Mouse (Mus musculus): ENCODE measurements around the gene Tmem88b. TPM values are rescaled to one million over a fixed set of nuclear protein-coding genes. Genes with fewer than 3 reads are reported as not detected.

The Tmem88b gene
- total and polyA plus RNA-seq, 3 experiments = 0.19 to 0.32 TPM; not detected in 1

- DNase-seq (ENCODE audit: low read depth, low spot score) = peak; percentile 79
- Histone ChIP-seq H3K27ac (ENCODE audit: control insufficient read depth, low read depth, low read length) (peak overlapping the region; percentile 63), H3K9me3 (replicated peaks; ENCODE audit: insufficient read depth, low read length) (no peaks in the 10 kb centered on the region), H3K36me3 (ENCODE audit: control insufficient read depth in 1 of 2, insufficient read depth in 2 of 2, low read length in 2 of 2) (peaks cover 0 to 18% of the 10 kb centered on the region in 2 experiments; a peak in 3 of 4 replicates), H3K79me2 (ENCODE audit: control insufficient read depth, insufficient read depth, low read length, poor library complexity) (peaks cover 44% of the 10 kb centered on the region), H3K27me3 (ENCODE audit: control insufficient read depth in 1 of 2, insufficient read depth in 2 of 2, low read length in 2 of 2) (no peaks in the 10 kb centered on the region), H3K4me1 (ENCODE audit: control insufficient read depth in 1 of 2, insufficient read depth in 2 of 2, low read length in 2 of 2) (peaks cover 4 to 16% of the 10 kb centered on the region in 2 experiments), H3K9ac (ENCODE audit: control insufficient read depth, low read depth, low read length, poor library complexity, severe bottlenecking) (peak overlapping the region; percentile 86), H3K4me3 (ENCODE audit: control insufficient read depth in 1 of 2, insufficient read depth in 1 of 2, low read depth in 2 of 2, low read length in 2 of 2) (peak overlapping the region; percentile 72 to 81)
- peak; percentile 18; the same call in 1 of the 2 replicates for TF ChIP-seq MXI1 (IDR thresholded peaks at IDR 0.05; ENCODE audit: low read depth, low read length)
- no peak for TF ChIP-seq ETS1 (IDR thresholded peaks at IDR 0.05; ENCODE audit: low read depth, low read length)
- TF ChIP-seq MAZ (IDR thresholded peaks at IDR 0.05; ENCODE audit: low read depth, low read length) = no peak
- TF ChIP-seq RAD21 (IDR thresholded peaks at IDR 0.05; ENCODE audit: low read depth, low read length) = no peak
- no peak for TF ChIP-seq USF2 (IDR thresholded peaks at IDR 0.05; ENCODE audit: borderline replicate concordance in 1 of 2, insufficient read depth in 1 of 2, low read depth in 1 of 2, low read length in 2 of 2)
- no peak for TF ChIP-seq RCOR1 (IDR thresholded peaks at IDR 0.05; ENCODE audit: low read depth, low read length)
- no peak for TF ChIP-seq JUND (IDR thresholded peaks at IDR 0.05; ENCODE audit: low read depth, low read length)
- TF ChIP-seq MYC (IDR thresholded peaks at IDR 0.05; ENCODE audit: low read depth, low read length) = no peak
- TF ChIP-seq HCFC1 (IDR thresholded peaks at IDR 0.05; ENCODE audit: low read depth, low read length) = no peak
- no peak for TF ChIP-seq USF1 (IDR thresholded peaks at IDR 0.05; ENCODE audit: low read depth, low read length)
- no peak for TF ChIP-seq POLR2AphosphoS2 (IDR thresholded peaks at IDR 0.05; ENCODE audit: low read length)
- TF ChIP-seq MAFK (IDR thresholded peaks at IDR 0.05; ENCODE audit: borderline replicate concordance, low read depth, low read length) = no peak
- TF ChIP-seq MEF2A (IDR thresholded peaks at IDR 0.05; ENCODE audit: extremely low read depth, insufficient replicate concordance, low read depth, low read length, poor library complexity, severe bottlenecking) = no peak
- TF ChIP-seq ZC3H11A (IDR thresholded peaks at IDR 0.05; ENCODE audit: low read depth, low read length) = no peak
- TF ChIP-seq TBP (IDR thresholded peaks at IDR 0.05; ENCODE audit: low read depth, low read length) = no peak; the same call in 1 of the 2 replicates
- no peak for TF ChIP-seq POLR2AphosphoS5 (IDR thresholded peaks at IDR 0.05; ENCODE audit: borderline replicate concordance, low read depth, low read length)
- no peak; the same call in none of the 2 replicates for TF ChIP-seq SIN3A (IDR thresholded peaks at IDR 0.05; ENCODE audit: low read length)
- no peak for TF ChIP-seq POLR2A (IDR thresholded peaks at IDR 0.05; ENCODE audit: control insufficient read depth in 1 of 2, insufficient read depth in 1 of 2, low read depth in 1 of 2, low read length in 2 of 2, poor library complexity in 1 of 2)
- no peak for TF ChIP-seq ZKSCAN1 (IDR thresholded peaks at IDR 0.05; ENCODE audit: low read depth, low read length)
- no peak for TF ChIP-seq GATA1 (IDR thresholded peaks at IDR 0.05; ENCODE audit: low read depth, low read length)
- no peak for TF ChIP-seq TAL1 (IDR thresholded peaks at IDR 0.05; ENCODE audit: low read length)
- TF ChIP-seq CHD1 (IDR thresholded peaks at IDR 0.05; ENCODE audit: low read depth, low read length) = 0 out of 2 replicates have a peak, but pooled peaks have one; percentile 29
- TF ChIP-seq UBTF (IDR thresholded peaks at IDR 0.05; ENCODE audit: borderline replicate concordance, insufficient read depth, low read depth, low read length) = 0 out of 2 replicates have a peak, but pooled peaks have one; percentile 37
Observed at GRCm38 (mm10) chr4:155761356-155762099, 24.1 kb downstream of the Tmem88b start.
